Mouse (Mus musculus): ENCODE measurements at regions not wholly inside any gene's neighbourhood (a gene's known extent, or its start where the extent isn't known, plus 50 kb on each side); places are given as distances from the start of the nearest gene placed in this dataset.

DNA sequence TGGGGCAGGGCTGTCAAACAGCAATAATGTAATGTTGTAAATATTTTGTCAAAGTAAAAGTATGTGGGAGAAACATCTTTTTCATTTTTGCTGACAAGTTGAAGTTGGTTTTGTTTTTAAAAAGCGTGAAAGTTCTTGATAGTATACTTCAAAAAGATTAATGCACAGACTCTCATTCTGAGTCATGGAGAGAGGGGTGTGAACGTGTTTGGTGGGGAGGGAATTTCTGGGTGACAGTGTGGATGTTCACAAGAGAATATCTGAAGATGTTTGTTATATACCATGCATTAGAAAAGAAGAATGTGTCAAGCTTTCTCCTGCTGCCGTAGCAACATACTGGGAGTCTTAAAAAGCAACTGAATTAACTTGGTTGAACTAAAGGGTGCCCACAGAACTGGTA lies 57.0 kb downstream of the Rps29 start:
- no peak overlapping the region for H3K4me2 ChIP-seq (ENCODE audit: low read depth)
- 75% methylated on average over 3 of the region's 3 CpGs for WGBS
- no peaks in the 10 kb centered on the region for H3K9me3 ChIP-seq (ENCODE audit: low read length)
- H3K4me1 ChIP-seq (ENCODE audit: insufficient read depth) = no peaks in the 10 kb centered on the region
- no peak overlapping the region for H3K4me3 ChIP-seq (ENCODE audit: low read depth, low read length)
- no peak overlapping the region for H3K9ac ChIP-seq
- H3K36me3 ChIP-seq (ENCODE audit: insufficient read depth) = no peaks in the 10 kb centered on the region
- H3K27ac ChIP-seq (ENCODE audit: low read depth, low read length) = no peak overlapping the region
- no peak for ATAC-seq
- no peak for DNase-seq
- TF ChIP-seq CTCF (IDR thresholded peaks at IDR 0.05; ENCODE audit: low read depth) = no peak
- no peaks in the 10 kb centered on the region for H3K27me3 ChIP-seq (ENCODE audit: insufficient read depth, low read length)

DNA sequence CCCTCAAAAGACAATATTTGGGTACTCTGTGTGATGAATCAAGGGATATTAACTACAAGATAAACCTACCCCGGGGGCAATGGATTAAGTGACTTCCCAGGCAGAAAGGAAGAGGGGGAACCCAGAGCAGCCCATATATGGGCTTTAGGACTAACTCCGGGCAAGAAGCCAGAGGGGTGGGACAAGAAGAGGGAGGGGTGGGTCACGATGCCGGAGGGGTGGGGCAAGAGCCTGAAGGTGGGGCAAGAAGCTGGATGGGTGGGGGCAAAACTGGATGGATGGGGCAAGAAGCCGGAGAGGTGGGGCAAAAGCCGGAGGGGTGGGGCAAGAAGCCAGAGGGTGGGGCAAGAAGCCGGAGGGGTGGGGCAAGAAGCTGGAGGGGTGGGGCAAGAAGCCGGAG lies 64.1 kb downstream of the Rps29 start:
- DNase-seq (no peak), ATAC-seq (no peak)
- WGBS = 88% methylated on average over 8 of the region's 8 CpGs
- H3K27ac ChIP-seq (ENCODE audit: low read depth, low read length) = no peak overlapping the region
- H3K9ac ChIP-seq = no peak overlapping the region
- no peak for TF ChIP-seq CTCF (IDR thresholded peaks at IDR 0.05; ENCODE audit: low read depth)
- H3K4me2 ChIP-seq (ENCODE audit: low read depth) = no peak overlapping the region
- H3K4me3 ChIP-seq (ENCODE audit: low read depth, low read length) = no peak overlapping the region
- H3K4me1 ChIP-seq (ENCODE audit: insufficient read depth) = no peaks in the 10 kb centered on the region
- H3K9me3 ChIP-seq (ENCODE audit: low read length) = no peaks in the 10 kb centered on the region
- H3K27me3 ChIP-seq (ENCODE audit: insufficient read depth, low read length) = no peaks in the 10 kb centered on the region
- H3K36me3 ChIP-seq (ENCODE audit: insufficient read depth) = no peaks in the 10 kb centered on the region

DNA sequence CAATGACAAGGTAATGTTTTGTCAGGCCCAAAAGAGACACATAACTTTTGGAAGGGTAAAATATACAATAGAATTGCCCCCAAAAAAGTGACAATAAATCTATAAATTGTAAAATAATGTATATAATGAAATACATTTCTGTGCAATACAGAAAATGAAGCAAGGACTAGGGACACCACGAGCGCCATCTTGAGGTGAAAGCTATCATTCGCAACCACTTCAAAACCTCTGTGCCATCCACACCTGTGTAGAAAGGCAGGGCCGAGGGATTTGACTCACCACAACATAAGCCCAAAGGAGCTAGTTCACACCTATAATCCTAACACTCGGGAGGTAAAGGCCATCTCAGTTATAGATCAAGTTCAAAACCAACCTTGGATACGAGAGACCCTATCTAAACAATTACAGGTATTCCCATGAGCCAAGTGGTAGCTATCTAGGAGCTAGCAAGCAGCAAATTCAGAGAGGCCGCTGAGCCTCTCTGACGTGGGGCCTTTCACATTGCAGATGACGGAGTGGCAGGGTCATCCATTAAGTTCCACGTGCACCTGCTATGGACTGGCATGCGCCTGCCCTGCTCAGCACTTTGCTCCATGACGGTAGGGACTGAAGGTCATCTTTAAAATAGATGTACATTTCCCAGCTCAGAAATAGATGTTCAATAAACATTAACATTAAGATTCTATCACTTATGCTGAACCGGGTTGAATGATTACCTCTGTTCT lies 65.8 kb downstream of the Rps29 start:
- H3K4me1 ChIP-seq (ENCODE audit: insufficient read depth) = no peaks in the 10 kb centered on the region
- ATAC-seq = no peak
- H3K4me3 ChIP-seq (ENCODE audit: low read depth, low read length) = no peak overlapping the region

DNA sequence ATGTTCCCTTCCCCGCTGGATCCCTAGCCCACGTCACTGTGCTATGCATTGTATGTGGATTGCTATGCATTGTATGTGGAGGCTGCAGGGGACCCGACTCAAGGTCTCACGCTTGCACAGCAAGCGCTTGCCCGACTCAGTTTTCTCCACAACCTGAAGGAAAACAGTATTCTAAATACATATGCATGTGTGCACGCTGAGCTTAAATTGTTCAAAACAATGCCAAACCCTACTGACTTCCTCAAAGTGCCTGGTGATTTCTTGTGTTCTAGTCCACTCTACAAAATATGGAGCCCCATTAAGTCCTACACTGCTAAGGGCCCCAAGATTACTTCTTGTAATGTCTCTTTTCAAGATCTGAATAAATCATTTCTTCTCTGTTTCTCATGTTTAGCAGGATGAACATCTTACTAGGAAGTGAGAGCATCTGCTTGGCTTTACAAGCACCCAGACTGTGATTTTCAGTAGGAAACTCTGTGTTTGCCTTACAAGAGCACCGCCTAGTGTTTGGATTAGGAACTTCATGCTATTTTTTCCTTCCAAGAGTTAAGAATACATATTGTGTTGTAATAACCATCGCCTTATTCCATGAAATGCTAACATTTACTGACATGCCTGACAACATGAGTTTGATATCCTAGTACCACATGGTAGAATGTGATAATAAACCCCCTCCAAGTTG lies 70.9 kb downstream of the Rps29 start:
- H3K9ac ChIP-seq = no peak overlapping the region
- TF ChIP-seq CTCF (IDR thresholded peaks at IDR 0.05; ENCODE audit: low read depth) = peak; percentile 94
- ATAC-seq = peak; percentile 78
- H3K4me2 ChIP-seq (ENCODE audit: low read depth) = no peak overlapping the region
- H3K36me3 ChIP-seq (ENCODE audit: insufficient read depth) = no peaks in the 10 kb centered on the region
- WGBS = 64% methylated on average over 9 of the region's 9 CpGs
- no peaks in the 10 kb centered on the region for H3K27me3 ChIP-seq (ENCODE audit: insufficient read depth, low read length)
- no peaks in the 10 kb centered on the region for H3K4me1 ChIP-seq (ENCODE audit: insufficient read depth)
- no peak overlapping the region for H3K4me3 ChIP-seq (ENCODE audit: low read depth, low read length)
- no peaks in the 10 kb centered on the region for H3K9me3 ChIP-seq (ENCODE audit: low read length)
- DNase-seq = peak; percentile 93
- no peak overlapping the region for H3K27ac ChIP-seq (ENCODE audit: low read depth, low read length)

More for the DNA sequence above, 65.8 kb downstream of the Rps29 start:
- Histone ChIP-seq H3K9ac (no peak overlapping the region), H3K9me3 (ENCODE audit: low read length) (no peaks in the 10 kb centered on the region), H3K4me2 (ENCODE audit: low read depth) (no peak overlapping the region), H3K36me3 (ENCODE audit: insufficient read depth) (no peaks in the 10 kb centered on the region), H3K27ac (ENCODE audit: low read depth, low read length) (no peak overlapping the region), H3K27me3 (ENCODE audit: insufficient read depth, low read length) (no peaks in the 10 kb centered on the region)
- 71% methylated on average over 13 of the region's 13 CpGs for WGBS
- DNase-seq = peak; percentile 43
- peak; percentile 55 for TF ChIP-seq CTCF (IDR thresholded peaks at IDR 0.05; ENCODE audit: low read depth)

DNA sequence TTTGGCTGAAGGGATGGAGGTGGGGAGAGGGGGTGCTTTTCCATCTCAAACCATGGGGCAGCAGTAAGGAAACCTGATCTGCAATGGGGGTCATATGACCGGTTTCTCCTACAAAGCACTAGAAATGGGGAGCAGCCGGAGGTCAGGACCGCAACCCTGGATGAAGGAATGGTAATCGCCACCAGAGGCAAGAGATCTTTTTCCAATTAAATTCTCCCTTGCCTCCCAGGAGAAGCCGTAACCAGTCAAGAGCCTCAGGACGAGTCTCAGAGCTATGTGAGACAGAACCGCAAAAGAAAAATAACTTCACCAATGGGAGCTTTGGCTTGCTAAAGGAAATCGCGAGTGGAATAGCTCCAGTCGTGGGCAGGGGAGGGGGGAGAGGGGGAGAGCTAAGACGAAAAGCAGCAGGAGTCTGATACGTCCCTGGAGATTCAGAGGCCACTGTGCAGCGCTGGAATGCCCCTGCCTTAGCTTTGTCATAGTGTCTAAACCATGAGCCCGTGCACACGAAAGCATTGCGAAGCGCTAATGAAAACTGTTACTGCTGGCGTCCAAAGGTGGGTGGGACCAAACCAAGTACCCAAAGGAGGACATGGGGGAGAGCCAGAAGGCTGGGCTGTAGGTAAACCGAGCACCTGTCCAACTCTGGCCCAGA lies 73.3 kb downstream of the Rps29 start:
- Histone ChIP-seq H3K4me1 (ENCODE audit: insufficient read depth) (no peaks in the 10 kb centered on the region), H3K9ac (no peak overlapping the region), H3K36me3 (ENCODE audit: insufficient read depth) (no peaks in the 10 kb centered on the region), H3K4me3 (ENCODE audit: low read depth, low read length) (no peak overlapping the region), H3K27me3 (ENCODE audit: insufficient read depth, low read length) (no peaks in the 10 kb centered on the region), H3K9me3 (ENCODE audit: low read length) (no peaks in the 10 kb centered on the region), H3K27ac (ENCODE audit: low read depth, low read length) (no peak overlapping the region), H3K4me2 (ENCODE audit: low read depth) (peak overlapping the region; percentile 28; the same call in 1 of the 2 replicates)
- TF ChIP-seq CTCF (IDR thresholded peaks at IDR 0.05; ENCODE audit: low read depth) = no peak
- DNase-seq = no peak
- 40% methylated on average over 19 of the region's 19 CpGs for WGBS
- no peak for ATAC-seq

DNA sequence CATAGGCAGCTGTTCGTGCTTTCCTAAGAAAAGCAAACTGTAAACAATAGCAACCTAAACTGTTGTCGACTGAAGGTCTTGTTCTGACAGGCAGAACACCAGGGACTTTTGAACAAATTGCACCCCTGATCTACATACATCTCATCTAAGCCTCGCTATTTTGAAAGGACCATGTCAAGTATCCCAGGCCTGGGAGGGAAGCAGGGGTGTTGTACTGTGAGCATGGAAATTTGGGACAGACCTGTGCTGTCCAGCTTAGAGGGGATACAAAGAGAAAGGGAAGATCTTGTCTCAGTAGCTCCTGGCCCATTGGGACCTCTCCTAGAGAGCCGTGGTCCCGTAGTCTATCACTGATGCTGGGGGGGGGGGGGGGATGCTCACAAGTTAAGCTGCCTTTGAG lies 74.3 kb downstream of the Rps29 start:
- DNase-seq (no peak), ATAC-seq (no peak)
- Histone ChIP-seq H3K36me3 (ENCODE audit: insufficient read depth) (no peaks in the 10 kb centered on the region), H3K4me2 (ENCODE audit: low read depth) (no peak overlapping the region), H3K27me3 (ENCODE audit: insufficient read depth, low read length) (no peaks in the 10 kb centered on the region), H3K9me3 (ENCODE audit: low read length) (no peaks in the 10 kb centered on the region), H3K4me3 (ENCODE audit: low read depth, low read length) (no peak overlapping the region), H3K27ac (ENCODE audit: low read depth, low read length) (no peak overlapping the region), H3K9ac (no peak overlapping the region), H3K4me1 (ENCODE audit: insufficient read depth) (no peaks in the 10 kb centered on the region)
- WGBS = 74% methylated on average over 5 of the region's 5 CpGs
- no peak for TF ChIP-seq CTCF (IDR thresholded peaks at IDR 0.05; ENCODE audit: low read depth)

DNA sequence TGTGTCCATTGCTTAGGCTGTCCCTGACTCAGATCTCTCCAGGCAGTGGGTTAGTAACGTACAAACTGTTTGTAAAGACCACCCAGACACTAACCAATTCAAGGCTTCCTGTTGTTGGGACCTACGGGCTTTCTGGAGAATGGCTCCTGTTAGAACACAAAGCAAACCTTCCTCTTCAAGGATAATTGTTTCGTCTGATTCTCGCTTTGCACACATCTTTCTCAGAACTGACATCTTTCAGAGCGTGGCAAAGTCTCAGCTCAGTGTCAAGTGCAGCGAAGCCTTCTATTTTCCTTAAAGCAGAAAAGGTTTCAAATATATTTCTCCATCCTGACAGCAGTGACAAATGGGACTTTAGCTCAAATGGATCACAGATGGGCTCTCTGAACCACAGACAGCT lies 76.9 kb downstream of the Rps29 start:
- Histone ChIP-seq H3K9ac (no peak overlapping the region), H3K4me1 (ENCODE audit: insufficient read depth) (no peaks in the 10 kb centered on the region), H3K27ac (ENCODE audit: low read depth, low read length) (no peak overlapping the region), H3K4me3 (ENCODE audit: low read depth, low read length) (no peak overlapping the region), H3K9me3 (ENCODE audit: low read length) (no peaks in the 10 kb centered on the region), H3K4me2 (ENCODE audit: low read depth) (no peak overlapping the region), H3K27me3 (ENCODE audit: insufficient read depth, low read length) (no peaks in the 10 kb centered on the region), H3K36me3 (ENCODE audit: insufficient read depth) (no peaks in the 10 kb centered on the region)
- no peak for DNase-seq
- 22% methylated on average over 6 of the region's 6 CpGs for WGBS
- no peak for TF ChIP-seq CTCF (IDR thresholded peaks at IDR 0.05; ENCODE audit: low read depth)
- ATAC-seq = peak; percentile 48; the same call in 1 of the 2 replicates

Data from forebrain, postnatal 0 days (tissue).